ENCODE assay signal across 8 mouse cellular contexts in genomic region chr5:48138849-48139487, GRCm38 (mm10).
DNase-seq lines count a peak whose midpoint lies in the region; ATAC-seq and TF ChIP-seq lines count a peak whose summit lies in the region.
"Had no signal": no experiment of that assay in that cellular context is flagged by ENCODE, and none has a peak within 500 bp of the region (broad histone marks: within the 10 kb centered on the region; RNA-seq: fewer than 3 reads in every experiment).

No protein-coding gene starts in this region.

- no peaks in the 10 kb centered on the region for H3K9me3 ChIP-seq in hindbrain, embryonic 14.5 days (ENCODE audit: control insufficient read depth, low read length)
- no peaks in the 10 kb centered on the region for H3K9me3 ChIP-seq in neural tube, embryonic 11.5 days (ENCODE audit: control insufficient read depth, low read length)

- TF ChIP-seq CTCF in layer of hippocampus, adult 2 months (conservative IDR thresholded peaks at IDR 0.05): peak; percentile 69

- no peaks in the 10 kb centered on the region for H3K36me3 ChIP-seq in hindbrain, embryonic 14.5 days (replicated peaks; ENCODE audit: control insufficient read depth, insufficient read depth)
- H3K36me3 ChIP-seq in neural tube, embryonic 11.5 days (ENCODE audit: control insufficient read depth, insufficient read depth, low read length): no peaks in the 10 kb centered on the region

- 11% methylated on average over 8 of the region's 8 CpGs for WGBS in hindbrain, embryonic 14.5 days
- 12% methylated on average over 8 of the region's 8 CpGs for WGBS in neural tube, embryonic 11.5 days

- H3K27me3 ChIP-seq in hindbrain, embryonic 14.5 days (ENCODE audit: control insufficient read depth, insufficient read depth, low read length): no peaks in the 10 kb centered on the region
- H3K27me3 ChIP-seq in neural tube, embryonic 11.5 days (ENCODE audit: control insufficient read depth, insufficient read depth, low read length): no peaks in the 10 kb centered on the region

- H3K4me3 ChIP-seq in layer of hippocampus, adult 2 months: no peak overlapping the region
- no peak overlapping the region for H3K4me3 ChIP-seq in hindbrain, embryonic 14.5 days (replicated peaks; ENCODE audit: low read length)
- H3K4me3 ChIP-seq in neural tube, embryonic 11.5 days (ENCODE audit: low read depth, low read length): no peak overlapping the region
- H3K4me3 ChIP-seq: myocyte had no signal

- peaks cover 11% of the 10 kb centered on the region; the same call in 1 of the 2 replicates for H3K4me1 ChIP-seq in hindbrain, embryonic 14.5 days (replicated peaks; ENCODE audit: control insufficient read depth, insufficient read depth, low read length)
- 0 out of 2 replicates have a peak, but pooled peaks cover 2% of the 10 kb centered on the region for H3K4me1 ChIP-seq in neural tube, embryonic 11.5 days (ENCODE audit: control insufficient read depth, insufficient read depth, low read length)

- ATAC-seq in hindbrain, embryonic 14.5 days (ENCODE audit: low FRiP score): peak; percentile 39; the same call in 1 of the 2 replicates
- ATAC-seq in neural tube, embryonic 11.5 days (ENCODE audit: insufficient read depth, low FRiP score, low TSS enrichment): no peak

- H3K4me2 ChIP-seq in hindbrain, embryonic 14.5 days (replicated peaks): no peak overlapping the region
- H3K4me2 ChIP-seq in neural tube, embryonic 11.5 days (ENCODE audit: low read depth): no peak overlapping the region

- H3K9ac ChIP-seq in hindbrain, embryonic 14.5 days: no peak overlapping the region
- H3K9ac ChIP-seq in neural tube, embryonic 11.5 days (ENCODE audit: low read length): no peak overlapping the region

- DNase-seq in layer of hippocampus, adult 2 months (ENCODE audit: low spot score in 2 of 2): no peak
- no peak for DNase-seq in layer of hippocampus, adult 9-11 months
- peak; percentile 16 for DNase-seq in brain, adult 2 months (ENCODE audit: low read depth, low spot score)
- DNase-seq in hindbrain, embryonic 14.5 days (ENCODE audit: low spot score): no peak
- peak; percentile 46 for DNase-seq in neural tube, embryonic 11.5 days (ENCODE audit: low spot score)
- no peak for DNase-seq in right cerebral cortex, postnatal 10 days (ENCODE audit: low spot score in 2 of 2)
- no peak for DNase-seq in ovary, postnatal 36 days (ENCODE audit: low spot score)

- H3K27ac ChIP-seq in layer of hippocampus, adult 2 months: no peak overlapping the region
- no peak overlapping the region for H3K27ac ChIP-seq in hindbrain, embryonic 14.5 days
- no peak overlapping the region for H3K27ac ChIP-seq in neural tube, embryonic 11.5 days (ENCODE audit: low read depth, low read length)

Comparison
In these comparisons a context has a peak if more than half of its experiments do, and no peak if none do; other contexts are left out.
1. DNase-seq: peak in brain, adult 2 months (single experiment) and neural tube, embryonic 11.5 days (single experiment); none in layer of hippocampus, adult 2 months (0 of 2), layer of hippocampus, adult 9-11 months (single experiment), hindbrain, embryonic 14.5 days (single experiment), right cerebral cortex, postnatal 10 days (0 of 2) and ovary, postnatal 36 days (single experiment).